Mouse (Mus musculus): Measurements from ENCODE around the gene Lrrtm3. TPM values are rescaled to one million over a fixed set of nuclear protein-coding genes. Genes with fewer than 3 reads are reported as not detected.

Lrrtm3 gene
- total and polyA plus RNA-seq, 2 experiments from 2014 or later, result 33.0 to 36.9 TPM

DNA sequence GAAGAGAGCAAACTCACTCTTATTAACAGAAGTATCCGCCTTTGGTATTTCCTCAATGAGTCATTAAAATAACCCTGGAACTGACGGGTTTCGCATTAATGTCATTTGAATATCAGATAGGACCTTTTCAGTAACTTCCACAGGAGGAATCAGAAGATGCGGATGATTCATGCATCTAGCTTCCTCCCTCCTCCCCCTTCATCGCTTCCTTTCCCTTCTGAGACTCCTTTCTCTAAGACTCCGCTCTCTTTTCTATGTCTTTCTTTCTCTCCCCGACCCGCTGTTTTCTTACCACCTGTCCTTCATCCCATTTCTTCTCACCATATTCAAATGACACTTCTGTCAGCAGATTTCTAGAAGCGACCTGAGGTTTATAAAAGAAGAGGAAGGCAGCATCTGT, 88.1 kb downstream of the Lrrtm3 start:
- Histone ChIP-seq H3K4me3 (ENCODE audit: low read length) (no peak overlapping the region), H3K4me1 (ENCODE audit: insufficient read depth, low read length) (no peaks in the 10 kb centered on the region), H3K36me3 (ENCODE audit: insufficient read depth, low read length) (no peaks in the 10 kb centered on the region), H3K27ac (no peak overlapping the region), H3K27me3 (ENCODE audit: insufficient read depth, low read length) (no peaks in the 10 kb centered on the region), H3K9ac (replicated peaks; ENCODE audit: low read length) (no peak overlapping the region), H3K4me2 (ENCODE audit: low read depth, low read length) (no peak overlapping the region), H3K9me3 (ENCODE audit: low read length) (no peaks in the 10 kb centered on the region)
- WGBS, result 84% methylated on average over 9 of the region's 9 CpGs
- DNase-seq (ENCODE audit: low spot score), result no peak
- no peak for ATAC-seq
- TF ChIP-seq CTCF (IDR thresholded peaks at IDR 0.05; ENCODE audit: low read depth), result no peak

DNA sequence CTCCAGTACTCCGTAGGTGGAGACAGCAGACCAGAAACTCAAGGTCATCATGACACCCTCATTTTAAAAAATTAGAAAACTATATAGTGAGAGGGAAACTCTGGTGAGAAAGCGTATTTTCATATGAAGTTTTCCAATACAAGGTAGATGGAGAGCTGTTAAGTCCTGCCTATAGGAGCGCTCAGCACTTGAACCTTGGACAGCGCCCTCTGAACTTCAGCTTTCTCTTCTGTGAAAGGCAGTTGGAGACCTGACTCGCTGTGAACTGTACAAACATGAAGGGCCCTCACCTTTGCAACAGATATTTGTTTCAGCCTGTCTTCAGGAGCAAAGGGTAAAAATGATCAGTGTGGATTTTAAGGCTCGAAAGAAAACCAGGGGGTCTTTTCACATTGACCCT, 88.5 kb downstream of the Lrrtm3 start:
- Histone ChIP-seq H3K9ac (replicated peaks; ENCODE audit: low read length) (no peak overlapping the region), H3K27ac (no peak overlapping the region), H3K9me3 (ENCODE audit: low read length) (no peaks in the 10 kb centered on the region), H3K4me3 (ENCODE audit: low read length) (no peak overlapping the region), H3K4me1 (ENCODE audit: insufficient read depth, low read length) (no peaks in the 10 kb centered on the region), H3K27me3 (ENCODE audit: insufficient read depth, low read length) (no peaks in the 10 kb centered on the region), H3K4me2 (ENCODE audit: low read depth, low read length) (no peak overlapping the region), H3K36me3 (ENCODE audit: insufficient read depth, low read length) (no peaks in the 10 kb centered on the region)
- no peak for TF ChIP-seq CTCF (IDR thresholded peaks at IDR 0.05; ENCODE audit: low read depth)
- ATAC-seq (no peak), DNase-seq (ENCODE audit: low spot score) (no peak)
- WGBS, result 83% methylated on average over 6 of the region's 6 CpGs

DNA sequence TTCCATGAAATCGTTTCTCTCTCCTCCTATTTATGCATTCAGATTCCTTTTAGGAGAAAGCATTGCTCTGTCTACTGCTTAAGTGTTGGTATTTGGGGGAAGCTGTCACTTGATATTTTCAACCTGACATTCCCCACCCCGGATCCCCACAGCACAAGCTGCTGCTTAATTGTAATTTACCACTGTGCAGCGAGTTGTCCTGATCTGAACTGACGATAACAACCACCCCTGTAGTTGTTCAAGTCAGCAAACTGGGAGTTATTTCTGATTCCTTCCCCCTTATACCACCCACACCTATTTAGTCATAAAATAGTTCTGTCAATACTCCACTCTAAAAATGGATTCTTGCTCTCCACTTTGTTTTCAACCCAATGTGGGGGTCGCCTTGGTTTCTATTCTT, 95.8 kb downstream of the Lrrtm3 start:
- no peak for TF ChIP-seq CTCF (IDR thresholded peaks at IDR 0.05; ENCODE audit: low read depth)
- no peaks in the 10 kb centered on the region for H3K9me3 ChIP-seq (ENCODE audit: low read length)
- H3K36me3 ChIP-seq (ENCODE audit: insufficient read depth, low read length), result no peaks in the 10 kb centered on the region
- no peak overlapping the region for H3K4me3 ChIP-seq (ENCODE audit: low read length)
- 85% methylated on average over 5 of the region's 5 CpGs for WGBS
- H3K4me1 ChIP-seq (ENCODE audit: insufficient read depth, low read length), result no peaks in the 10 kb centered on the region
- no peaks in the 10 kb centered on the region for H3K27me3 ChIP-seq (ENCODE audit: insufficient read depth, low read length)
- no peak for ATAC-seq
- H3K27ac ChIP-seq, result no peak overlapping the region
- H3K4me2 ChIP-seq (ENCODE audit: low read depth, low read length), result no peak overlapping the region
- H3K9ac ChIP-seq (replicated peaks; ENCODE audit: low read length), result no peak overlapping the region
- DNase-seq (ENCODE audit: low spot score), result no peak

DNA sequence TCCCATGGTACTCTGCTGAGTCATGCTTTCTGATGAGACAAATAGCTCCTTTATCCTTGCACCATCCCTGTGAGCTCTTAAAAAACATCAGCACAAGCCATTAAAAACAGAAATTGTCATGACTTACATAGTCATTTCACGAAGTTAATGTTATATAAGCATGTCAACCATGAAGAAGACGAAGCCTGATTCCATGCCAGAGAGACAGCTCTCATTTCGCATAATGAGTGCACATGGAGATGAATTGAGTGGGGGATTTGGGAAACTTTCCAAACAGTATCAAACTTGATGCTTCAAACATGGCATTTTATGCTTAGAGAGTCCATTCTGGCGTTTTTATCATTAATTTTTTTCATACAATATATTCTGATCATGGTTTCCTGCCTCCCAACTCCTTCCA, 104.5 kb downstream of the Lrrtm3 start:
- Histone ChIP-seq H3K9me3 (ENCODE audit: low read length) (no peaks in the 10 kb centered on the region), H3K4me2 (ENCODE audit: low read depth, low read length) (no peak overlapping the region), H3K27ac (no peak overlapping the region), H3K27me3 (ENCODE audit: insufficient read depth, low read length) (no peaks in the 10 kb centered on the region), H3K4me3 (ENCODE audit: low read length) (no peak overlapping the region), H3K36me3 (ENCODE audit: insufficient read depth, low read length) (no peaks in the 10 kb centered on the region), H3K9ac (replicated peaks; ENCODE audit: low read length) (no peak overlapping the region), H3K4me1 (ENCODE audit: insufficient read depth, low read length) (no peaks in the 10 kb centered on the region)
- no peak for DNase-seq (ENCODE audit: low spot score)
- WGBS, result 50% methylated on average over 4 of the region's 4 CpGs
- TF ChIP-seq CTCF (IDR thresholded peaks at IDR 0.05; ENCODE audit: low read depth), result no peak
- ATAC-seq, result no peak

DNA sequence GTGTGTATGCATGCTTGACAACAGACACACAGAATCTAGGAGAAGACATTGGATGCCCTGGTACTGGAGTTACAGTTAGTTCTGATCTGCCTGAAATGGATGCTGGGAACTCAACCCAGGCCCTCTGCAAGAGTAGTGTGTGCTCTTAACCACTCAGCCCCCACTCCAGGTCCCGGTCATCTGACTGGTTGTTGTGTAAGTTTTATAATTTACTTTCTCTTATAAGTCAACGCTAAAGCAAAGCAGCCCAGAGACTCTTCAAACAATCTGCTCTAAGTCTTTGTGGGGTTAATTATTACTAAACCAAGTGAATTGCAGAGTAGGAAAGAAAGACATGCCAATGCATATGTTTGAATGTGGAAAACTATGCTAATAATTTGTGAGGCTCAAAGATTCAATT, 110.7 kb downstream of the Lrrtm3 start:
- WGBS, result 86% methylated on average over 2 of the region's 2 CpGs
- H3K4me1 ChIP-seq (ENCODE audit: insufficient read depth, low read length), result peaks cover 6% of the 10 kb centered on the region; the same call in 1 of the 2 replicates
- no peak overlapping the region for H3K27ac ChIP-seq
- H3K4me2 ChIP-seq (ENCODE audit: low read depth, low read length), result no peak overlapping the region
- no peak for ATAC-seq
- no peak overlapping the region for H3K9ac ChIP-seq (replicated peaks; ENCODE audit: low read length)
- no peaks in the 10 kb centered on the region for H3K9me3 ChIP-seq (ENCODE audit: low read length)
- H3K27me3 ChIP-seq (ENCODE audit: insufficient read depth, low read length), result no peaks in the 10 kb centered on the region
- no peaks in the 10 kb centered on the region for H3K36me3 ChIP-seq (ENCODE audit: insufficient read depth, low read length)
- DNase-seq (ENCODE audit: low spot score), result no peak
- TF ChIP-seq CTCF (IDR thresholded peaks at IDR 0.05; ENCODE audit: low read depth), result no peak
- no peak overlapping the region for H3K4me3 ChIP-seq (ENCODE audit: low read length)

DNA sequence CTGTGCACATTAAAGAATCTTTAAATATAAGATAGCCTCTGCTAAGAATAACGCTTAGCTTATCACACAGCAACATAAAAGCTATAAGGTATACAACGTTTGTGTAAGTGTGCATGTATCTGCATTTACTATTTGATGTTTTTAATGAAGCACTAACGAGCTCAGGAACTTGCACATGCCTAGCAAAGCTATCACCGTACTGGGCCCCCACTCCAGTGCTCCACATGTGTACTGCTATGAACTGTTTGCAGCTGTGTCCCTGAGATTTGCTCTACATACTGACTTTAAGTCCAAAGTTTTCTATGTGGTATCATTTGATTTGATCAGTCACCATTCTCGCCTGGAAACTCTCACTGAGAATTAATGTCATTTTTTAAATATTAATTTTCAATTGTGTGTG, 111.1 kb downstream of the Lrrtm3 start:
- Histone ChIP-seq H3K4me2 (ENCODE audit: low read depth, low read length) (no peak overlapping the region), H3K36me3 (ENCODE audit: insufficient read depth, low read length) (no peaks in the 10 kb centered on the region), H3K4me1 (ENCODE audit: insufficient read depth, low read length) (peaks cover 6% of the 10 kb centered on the region; the same call in 1 of the 2 replicates), H3K9me3 (ENCODE audit: low read length) (no peaks in the 10 kb centered on the region), H3K4me3 (ENCODE audit: low read length) (no peak overlapping the region), H3K27me3 (ENCODE audit: insufficient read depth, low read length) (no peaks in the 10 kb centered on the region), H3K27ac (0 out of 2 replicates have a peak overlapping the region, but pooled peaks have one; percentile 67), H3K9ac (replicated peaks; ENCODE audit: low read length) (no peak overlapping the region)
- ATAC-seq (0 out of 2 replicates have a peak, but pooled peaks have one; percentile 20), DNase-seq (ENCODE audit: low spot score) (no peak)
- 78% methylated on average over 5 of the region's 5 CpGs for WGBS
- TF ChIP-seq CTCF (IDR thresholded peaks at IDR 0.05; ENCODE audit: low read depth), result no peak

DNA sequence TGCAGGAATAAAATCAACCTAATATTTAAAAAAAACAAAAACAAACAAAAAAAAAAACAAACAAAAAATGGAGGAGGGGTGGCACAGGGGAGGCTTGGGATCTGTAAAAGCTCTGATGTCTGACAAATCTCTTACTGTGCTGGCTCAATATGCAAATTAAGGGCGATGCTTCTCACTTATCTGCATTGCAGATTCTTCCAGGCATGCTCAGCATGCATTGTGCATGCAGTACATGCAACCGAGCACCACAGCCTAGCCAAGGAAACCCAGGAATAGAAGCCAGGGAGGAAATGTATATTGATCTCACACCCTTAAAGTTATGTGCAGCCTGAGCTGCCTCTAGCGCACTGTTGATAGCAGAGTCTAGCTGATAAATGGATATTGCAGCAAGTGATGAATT, 111.5 kb downstream of the Lrrtm3 start:
- peak overlapping the region; percentile 62 for H3K4me2 ChIP-seq (ENCODE audit: low read depth, low read length)
- DNase-seq (ENCODE audit: low spot score), result peak; percentile 62
- H3K4me1 ChIP-seq (ENCODE audit: insufficient read depth, low read length), result peaks cover 6% of the 10 kb centered on the region; the same call in 1 of the 2 replicates
- TF ChIP-seq CTCF (IDR thresholded peaks at IDR 0.05; ENCODE audit: low read depth), result no peak
- H3K27ac ChIP-seq, result peak overlapping the region; percentile 67; the same call in 1 of the 2 replicates
- no peaks in the 10 kb centered on the region for H3K36me3 ChIP-seq (ENCODE audit: insufficient read depth, low read length)
- H3K4me3 ChIP-seq (ENCODE audit: low read length), result peak overlapping the region; percentile 26; the same call in 1 of the 2 replicates
- H3K9me3 ChIP-seq (ENCODE audit: low read length), result no peaks in the 10 kb centered on the region
- H3K9ac ChIP-seq (replicated peaks; ENCODE audit: low read length), result no peak overlapping the region; the same call in 1 of the 2 replicates
- peak; percentile 86 for ATAC-seq
- WGBS, result 15% methylated on average over 3 of the region's 3 CpGs
- no peaks in the 10 kb centered on the region for H3K27me3 ChIP-seq (ENCODE audit: insufficient read depth, low read length)
